Mouse (Mus musculus) sigmoid colon, adult 10 weeks (tissue): ENCODE measurements around the gene Rassf3. TPM values are rescaled to one million over a fixed set of nuclear protein-coding genes. Genes with fewer than 3 reads are reported as not detected.

Source experiments
- polyA plus RNA-seq: library from polyadenylated mRNA; stranded (reverse); fragments of 350-450 nt; fragmentation: Illumina TruSeq; extraction: RNeasy Lipid Tissue Mini Kit (QIAGEN cat#74804); gene quantifications from one replicate; pipeline ENCODE4 v1.2.3, GENCODE M21; 2014; ENCODE audit warnings: low read depth, low replicate concordance

Rassf3 gene
- 65.4 TPM for polyA plus RNA-seq

GRCm38 (mm10) chr10:121476190-121476967, at the start of gene Rassf3:
Rassf3 (minus strand) TSS chr10:121476347.

GRCm38 (mm10) chr10:121364801-121365564, 111.2 kb downstream of the Rassf3 start, which contains the start of gene Gns:
Gns (plus strand) TSS chr10:121365090.

Other genes starting within 250 kb of the Rassf3 start
- 13.0 TPM for gene Tbc1d30, start 125.1 kb downstream of the Rassf3 start, polyA plus RNA-seq
- gene Gns, start 111.3 kb downstream of the Rassf3 start, polyA plus RNA-seq: 41.7 TPM
- 122 TPM for gene Tbk1, start 110.4 kb upstream of the Rassf3 start, polyA plus RNA-seq
- 83.0 TPM for gene Xpot, start 150.0 kb upstream of the Rassf3 start, polyA plus RNA-seq
- 0.60 TPM for gene D930020B18Rik, start 165.2 kb upstream of the Rassf3 start, polyA plus RNA-seq